Mouse (Mus musculus) right cerebral cortex, adult 18-20 months (tissue): ENCODE data around the gene Fth1.

Source experiments
- DNase-seq: peaks from one replicate; pipeline ENCODE4 v3.0.0; 2022; ENCODE audit warnings: mixed read lengths

Gene Fth1

GRCm38 (mm10) chr19:9992011-9992958, 11.9 kb downstream of the Fth1 start:
- no peak for DNase-seq

GRCm38 (mm10) chr19:9993036-9993656, 12.7 kb downstream of the Fth1 start:
- peak; percentile 78 for DNase-seq

GRCm38 (mm10) chr19:9997204-9998062, 17.0 kb downstream of the Fth1 start:
- DNase-seq: no peak

- DNase-seq: no peak
Measured at GRCm38 (mm10) chr19:9998063-9998416, 17.6 kb downstream of the Fth1 start.

- DNase-seq: no peak
Measured at GRCm38 (mm10) chr19:9998736-9999486, 18.5 kb downstream of the Fth1 start.

GRCm38 (mm10) chr19:10000330-10000729, 19.9 kb downstream of the Fth1 start:
- no peak for DNase-seq

- no peak for DNase-seq
Measured at GRCm38 (mm10) chr19:10001206-10001969, 21.0 kb downstream of the Fth1 start, which contains the start of the genes Best1 and Rab3il1. TSS of gene Best1 (minus strand) at chr19:10001633. TSS of gene Rab3il1 (plus strand) at chr19:10001669.

- no peak for DNase-seq
Measured at GRCm38 (mm10) chr19:10003696-10004095, 23.3 kb downstream of the Fth1 start.

- no peak for DNase-seq
Measured at GRCm38 (mm10) chr19:10011408-10011807, 31.0 kb downstream of the Fth1 start.

GRCm38 (mm10) chr19:10012827-10013278, 32.5 kb downstream of the Fth1 start:
- DNase-seq: no peak

- DNase-seq: no peak
Measured at GRCm38 (mm10) chr19:10013348-10013747, 33.0 kb downstream of the Fth1 start.

GRCm38 (mm10) chr19:10013913-10014312, 33.5 kb downstream of the Fth1 start:
- DNase-seq: no peak

GRCm38 (mm10) chr19:10014824-10015223, 34.4 kb downstream of the Fth1 start:
- DNase-seq: no peak

- no peak for DNase-seq
Measured at GRCm38 (mm10) chr19:10015442-10015841, 35.0 kb downstream of the Fth1 start.

- DNase-seq: no peak
Measured at GRCm38 (mm10) chr19:10016151-10016550, 35.8 kb downstream of the Fth1 start.

GRCm38 (mm10) chr19:10017637-10018526, 37.5 kb downstream of the Fth1 start:
- peak; percentile 84 for DNase-seq

GRCm38 (mm10) chr19:10018527-10018818, 38.1 kb downstream of the Fth1 start:
- DNase-seq: no peak

GRCm38 (mm10) chr19:10019214-10019760, 38.9 kb downstream of the Fth1 start:
- no peak for DNase-seq

GRCm38 (mm10) chr19:10021981-10022380, 41.6 kb downstream of the Fth1 start:
- DNase-seq: no peak
